Mouse (Mus musculus) heart, adult 18-20 months (tissue): ENCODE results near the gene Hoxa7. TPM values are rescaled to one million over a fixed set of nuclear protein-coding genes. Genes with fewer than 3 reads are reported as not detected.

Source experiments
- DNase-seq, 2 experiments: peaks; one replicate each; pipeline ENCODE4 v3.0.0; 2021 to 2022; ENCODE audit warnings: mixed read lengths in 1 of 2
- total RNA-seq, 2 experiments: library from RNA; stranded (reverse); gene quantifications; 2 replicates each; pipeline ENCODE4 v1.2.3; 2021

The Hoxa7 gene
- total RNA-seq, 2 experiments from 2014 or later = 0.59 TPM; not detected in 1

DNA sequence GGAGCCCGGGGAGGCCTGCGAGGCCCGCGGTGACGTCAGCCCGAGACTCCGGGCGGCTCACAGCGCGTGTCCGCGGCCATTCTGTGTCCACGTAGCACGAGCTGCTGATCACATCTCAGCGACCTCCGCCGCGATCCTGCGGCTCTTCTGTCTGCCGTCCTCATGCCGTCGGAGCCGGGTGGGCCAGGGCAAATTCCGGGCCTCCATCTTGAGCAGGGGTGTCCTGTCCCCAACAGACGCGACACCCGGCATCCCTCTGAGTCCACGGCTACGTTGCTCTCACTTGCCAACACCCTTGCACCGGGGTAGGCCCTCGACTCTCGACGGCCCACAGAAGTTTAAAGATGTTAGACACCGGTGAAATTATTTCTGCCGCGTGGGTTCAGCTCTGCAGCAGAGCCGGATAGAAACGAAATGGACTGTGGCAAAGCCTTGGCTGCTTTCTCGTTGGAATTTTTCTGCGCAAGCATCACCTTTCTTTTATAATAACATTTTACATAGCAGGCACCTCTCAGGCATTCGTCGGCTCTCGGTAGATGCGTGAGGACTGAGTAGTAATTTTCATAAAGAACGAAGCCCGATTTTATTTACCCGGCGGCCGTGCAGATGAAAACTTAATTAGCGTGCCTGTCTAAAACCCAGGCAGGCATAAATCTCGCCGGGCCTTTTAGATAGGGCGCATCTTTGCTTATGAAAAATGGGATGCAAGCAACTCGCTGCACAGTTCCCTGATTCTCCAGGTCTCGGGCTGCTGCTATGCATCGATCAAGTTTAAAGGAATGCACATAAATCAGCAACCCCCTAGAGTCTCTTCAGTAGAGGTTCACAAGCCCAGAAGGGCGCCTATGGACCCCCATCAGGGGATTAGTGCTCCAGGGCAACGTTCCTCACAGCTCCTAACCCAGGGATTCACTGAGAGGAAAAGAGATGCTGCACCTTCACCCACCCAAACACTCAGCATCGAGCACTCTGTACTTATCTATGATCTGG, 32.2 kb upstream of the Hoxa7 start:
- DNase-seq = no peak

DNA sequence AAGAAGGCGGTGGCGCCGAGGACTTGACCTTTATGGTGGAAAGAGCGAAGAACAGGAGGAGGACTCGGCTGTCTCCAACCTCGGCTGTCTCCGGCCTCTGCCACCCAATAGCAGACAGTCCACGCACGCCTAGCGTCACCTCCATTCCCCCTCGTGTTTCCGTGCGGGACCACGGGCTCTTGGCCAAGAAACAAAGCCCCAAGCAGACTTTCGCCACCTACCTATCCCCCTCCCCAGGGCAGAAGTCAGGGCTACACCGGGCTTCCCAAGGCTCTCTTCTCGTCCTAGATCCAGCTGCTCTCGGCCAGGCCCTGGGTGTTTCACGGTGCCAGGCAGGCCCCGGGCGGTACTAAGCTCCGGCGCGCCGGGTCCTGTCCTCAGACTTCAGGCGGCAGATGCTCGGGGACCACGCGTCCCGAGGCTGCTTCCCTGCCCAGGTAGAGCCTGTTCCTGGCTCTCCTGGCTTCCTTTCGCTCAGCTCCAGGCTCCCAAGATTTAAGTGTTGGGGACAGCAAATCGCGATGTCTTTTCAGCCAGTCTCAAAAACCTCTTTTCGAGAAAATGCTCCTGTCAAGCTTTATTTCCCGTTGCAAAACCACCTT, 31.2 kb upstream of the Hoxa7 start:
- DNase-seq = no peak

GRCm38 (mm10) chr6:52252016-52252774, 30.5 kb upstream of the Hoxa7 start:
- DNase-seq = no peak

DNA sequence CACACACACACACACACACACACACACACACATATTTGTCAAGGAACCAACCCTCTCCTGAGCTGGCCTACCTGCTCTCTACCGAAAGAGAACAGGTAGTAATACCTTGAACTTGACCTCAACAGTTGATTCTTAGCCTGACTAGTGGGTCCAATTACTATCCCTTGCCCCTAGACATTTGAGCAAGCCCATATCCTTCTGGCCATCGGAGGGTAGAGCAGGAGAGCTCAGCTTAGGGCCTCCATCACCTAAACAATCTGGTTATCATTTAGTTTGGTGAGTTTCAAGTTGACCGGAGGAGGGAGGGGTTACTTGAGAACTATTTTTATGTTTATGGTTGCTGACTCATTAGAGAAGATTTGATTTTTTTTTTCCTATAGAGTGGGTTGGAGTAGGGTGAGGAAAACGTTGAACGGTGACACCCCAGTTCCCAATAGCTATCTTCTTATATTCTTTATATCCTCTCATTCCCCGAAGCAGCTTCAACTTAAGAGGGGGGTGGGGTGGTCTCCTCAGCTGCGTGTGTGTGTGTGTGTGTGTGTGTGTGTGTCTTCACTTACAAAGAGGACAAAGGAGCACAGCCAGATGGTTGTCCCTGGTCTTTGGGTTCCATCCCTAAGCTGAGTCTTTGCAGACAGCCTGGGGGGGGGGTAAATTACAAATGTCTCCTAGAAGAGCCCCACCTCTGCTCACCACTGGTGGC, 29.7 kb upstream of the Hoxa7 start:
- no peak for DNase-seq

GRCm38 (mm10) chr6:52249826-52250225, 28.2 kb upstream of the Hoxa7 start:
- DNase-seq = no peak

GRCm38 (mm10) chr6:52249415-52249738, 27.7 kb upstream of the Hoxa7 start:
- DNase-seq = no peak

DNA sequence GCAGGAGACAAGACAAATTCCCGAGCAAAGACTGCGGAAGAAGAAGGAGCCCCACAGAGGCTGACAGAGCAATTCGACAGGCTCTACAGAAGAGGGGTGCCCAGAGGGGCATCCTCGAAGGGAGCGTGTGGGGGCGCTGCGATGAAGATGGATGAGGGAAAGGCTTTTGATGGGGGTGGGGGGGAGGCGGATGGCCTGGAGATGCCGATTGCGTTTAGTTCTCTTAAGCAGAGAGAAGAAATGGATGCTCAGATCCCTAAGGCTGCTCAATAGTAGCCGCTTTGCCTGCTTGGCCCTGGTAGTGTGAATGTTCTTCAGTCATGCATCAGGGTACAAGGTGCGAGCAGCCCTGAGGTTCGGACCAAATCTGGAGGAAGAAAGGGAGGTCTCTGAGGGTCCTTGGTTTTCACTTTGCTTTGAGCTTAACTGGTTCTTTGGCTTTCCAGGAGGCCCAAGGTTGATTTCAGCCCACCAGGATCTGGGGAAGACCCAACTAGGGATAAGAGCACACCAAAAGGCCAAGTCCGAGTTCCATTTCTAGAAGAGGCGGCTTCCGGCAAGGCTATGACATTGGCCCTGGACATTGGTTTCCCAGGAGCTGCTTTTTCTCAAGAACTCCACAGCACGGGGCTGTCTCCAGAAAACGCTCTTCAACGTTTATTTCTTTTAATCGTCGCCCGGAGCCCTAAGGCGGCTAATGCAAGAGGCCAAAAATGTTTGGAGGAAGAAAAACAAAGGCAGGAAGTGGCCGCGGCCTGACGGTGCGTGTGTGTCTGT, 27.2 kb upstream of the Hoxa7 start:
- no peak for DNase-seq

GRCm38 (mm10) chr6:52247766-52248637, 26.3 kb upstream of the Hoxa7 start:
- DNase-seq = no peak

- DNase-seq = no peak
Measured at GRCm38 (mm10) chr6:52246916-52247315, 25.3 kb upstream of the Hoxa7 start.

DNA sequence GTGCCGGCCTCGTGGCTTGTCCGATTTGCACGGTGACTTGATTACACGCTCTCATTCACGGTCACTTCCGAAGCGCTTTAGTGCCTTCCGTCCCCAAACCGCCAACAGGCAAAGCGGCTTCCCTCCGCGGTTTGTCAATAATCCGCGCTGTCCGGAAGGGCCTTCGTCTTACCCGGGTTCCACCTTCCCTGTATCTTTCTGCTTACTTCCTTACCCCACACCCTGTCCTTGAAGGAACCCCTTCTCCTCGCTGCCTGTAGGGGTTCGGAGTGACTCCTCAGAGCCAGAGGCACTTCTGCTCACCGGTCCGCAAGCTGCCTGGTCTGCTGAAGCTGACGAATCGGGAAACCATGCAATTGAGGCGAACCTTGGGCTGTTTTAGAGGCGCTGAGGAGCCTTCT, 24.7 kb upstream of the Hoxa7 start:
- DNase-seq = no peak

GRCm38 (mm10) chr6:52245757-52246142, 24.1 kb upstream of the Hoxa7 start, which contains the start of gene Hoxa11:
TSS of gene Hoxa11 (minus strand) at chr6:52245810.
- no peak for DNase-seq

DNA sequence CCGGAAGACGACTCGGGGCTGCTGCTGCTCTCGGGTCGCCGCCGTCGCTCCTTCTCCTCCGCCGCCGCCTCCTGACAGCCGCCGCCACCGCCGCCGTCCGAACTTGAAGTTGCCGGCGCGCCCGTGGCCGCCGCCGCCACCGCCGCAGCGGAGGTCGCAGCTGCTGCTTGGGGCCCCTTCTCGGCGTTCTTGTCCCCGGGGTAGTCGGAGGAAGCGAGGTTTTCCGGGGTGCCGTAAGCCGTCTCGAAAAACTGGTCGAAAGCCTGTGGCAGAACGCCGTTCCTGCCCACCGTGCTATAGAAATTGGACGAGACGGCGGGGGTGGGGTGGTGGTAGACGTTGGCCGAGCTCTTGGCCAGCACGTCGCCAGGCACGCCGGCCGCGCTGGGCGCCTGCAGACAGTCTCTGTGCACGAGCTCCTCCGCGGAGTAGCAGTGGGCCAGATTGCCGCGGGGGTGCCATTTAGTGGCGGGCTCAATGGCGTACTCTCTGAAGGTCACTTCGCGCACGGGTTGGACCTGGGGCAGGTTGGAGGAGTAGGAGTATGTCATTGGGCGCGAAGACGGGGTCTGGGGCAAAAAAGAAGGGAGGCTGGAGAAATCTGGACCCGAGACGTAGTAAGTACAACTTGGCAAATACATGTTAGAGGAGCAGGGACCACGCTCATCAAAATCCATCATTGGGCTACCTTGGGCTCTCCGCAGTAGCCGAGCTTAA, 23.5 kb upstream of the Hoxa7 start:
- no peak for DNase-seq

GRCm38 (mm10) chr6:52244471-52245039, 22.9 kb upstream of the Hoxa7 start:
- DNase-seq = no peak

DNA sequence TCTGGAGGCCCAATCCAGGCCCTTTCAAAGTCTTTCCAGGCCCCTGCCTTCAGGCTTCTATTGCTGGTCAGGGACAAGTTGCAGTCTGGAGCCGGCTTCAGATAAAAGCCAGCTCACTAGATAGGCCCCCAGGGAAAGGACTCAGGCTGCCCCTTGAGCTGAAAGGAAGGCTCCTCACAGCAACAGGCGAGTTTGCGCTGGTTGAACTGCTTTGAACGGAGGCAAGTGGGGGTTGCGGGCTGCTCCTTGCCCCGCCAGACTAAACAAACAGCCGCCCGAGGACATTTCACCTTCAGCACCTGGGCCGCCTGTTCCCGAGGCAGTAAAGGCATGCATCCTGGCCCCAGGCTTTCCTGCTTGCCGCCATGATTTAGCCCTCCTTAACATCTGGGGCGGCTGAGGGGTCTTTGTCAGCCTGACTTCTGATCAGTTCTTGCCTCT, 22.0 kb upstream of the Hoxa7 start:
- DNase-seq = no peak

DNA sequence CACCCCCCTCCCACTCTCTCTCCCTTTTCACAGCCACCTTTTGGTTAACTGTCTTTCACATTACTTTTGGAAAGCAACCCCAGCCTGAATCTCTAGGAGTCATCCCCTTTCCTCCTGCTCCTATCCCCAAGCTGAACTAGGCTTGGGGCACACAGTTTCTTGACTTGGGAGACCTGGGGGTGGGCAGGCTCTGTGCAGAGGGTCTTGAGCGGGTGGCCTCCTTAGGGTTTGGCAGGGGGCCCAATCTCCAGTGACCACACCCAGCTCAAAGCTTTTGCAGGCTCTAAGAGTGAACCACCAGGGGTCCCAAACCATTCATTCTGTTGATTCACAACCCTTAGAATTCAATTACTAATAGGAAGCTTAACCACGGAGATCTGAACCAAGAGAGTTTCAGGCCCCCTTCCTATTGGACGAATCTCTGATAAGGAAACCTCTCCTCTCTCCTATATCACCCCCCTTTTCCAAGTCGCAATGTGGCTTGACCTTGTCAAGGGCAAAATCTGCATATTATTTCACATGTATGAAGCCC, 21.2 kb upstream of the Hoxa7 start:
- DNase-seq = no peak

DNA sequence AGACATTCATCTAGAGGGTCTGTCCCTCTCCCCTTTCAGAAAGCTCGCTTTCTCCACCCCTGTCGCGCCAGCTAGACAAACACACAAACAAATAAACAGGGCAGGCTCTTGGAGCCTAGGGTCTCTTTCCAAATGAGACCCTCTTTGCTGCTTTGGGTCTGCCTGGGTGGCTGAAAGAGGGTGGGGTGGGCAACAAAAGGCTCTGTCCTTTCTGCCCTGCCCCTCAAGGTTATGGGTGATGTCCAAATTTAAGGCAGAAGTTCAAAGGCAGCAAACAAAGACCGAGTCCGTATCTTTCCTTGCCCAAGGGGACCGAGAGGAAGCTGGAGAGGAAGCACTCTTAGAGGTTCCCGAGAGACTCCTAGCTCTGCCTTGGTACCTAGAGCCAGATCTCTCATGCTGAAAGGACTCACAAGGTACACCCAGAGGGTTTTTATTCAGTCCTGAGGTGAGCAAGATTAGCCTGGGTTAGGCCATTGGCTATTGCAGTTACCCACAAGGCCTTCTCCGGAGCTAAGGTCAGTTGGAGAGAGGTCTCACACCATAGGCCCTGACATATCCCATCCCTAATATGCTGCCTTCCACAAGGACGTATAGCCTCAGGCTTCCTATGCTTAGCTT, 19.5 kb upstream of the Hoxa7 start:
- no peak for DNase-seq

GRCm38 (mm10) chr6:52240389-52241000, 18.8 kb upstream of the Hoxa7 start, which contains the start of gene Hoxa10:
TSS of gene Hoxa10 (minus strand) at chr6:52240854.
- peak; percentile 73 to 79 for DNase-seq
